Mouse (Mus musculus) thymus, adult 2 months (tissue): Measurements from ENCODE around the gene Tnf. TPM values are rescaled to one million over a fixed set of nuclear protein-coding genes. Genes with fewer than 3 reads are reported as not detected.

Experiments used
- DNase-seq: peaks from one replicate; pipeline ENCODE4 v3.0.0; 2021
- H3K27ac ChIP-seq: fragments of 200-500 bp; 2 replicates; pipeline ENCODE4 v1.5.1; 2012; ENCODE audit warnings: low read length, control low read depth; ENCODE audit not compliant: control insufficient read depth, insufficient read depth
- H3K27me3 ChIP-seq: fragments of 200-500 bp; 2 replicates; pipeline ENCODE4 v1.6.1; 2012; ENCODE audit warnings: mild to moderate bottlenecking, low read length, moderate library complexity, mixed read lengths; ENCODE audit not compliant: control insufficient read depth, insufficient read depth
- H3K36me3 ChIP-seq: fragments of 200-500 bp; 2 replicates; pipeline ENCODE4 v1.6.1; 2012; ENCODE audit warnings: mild to moderate bottlenecking, low read length, moderate library complexity; ENCODE audit not compliant: control insufficient read depth, insufficient read depth
- H3K4me1 ChIP-seq: fragments of 200-500 bp; replicated peaks from 2 replicates; pipeline ENCODE4 v1.6.1; 2012; ENCODE audit warnings: low read length; ENCODE audit not compliant: control insufficient read depth, insufficient read depth
- H3K4me3 ChIP-seq: fragments of 200-500 bp; 2 replicates; pipeline ENCODE4 v1.5.1; 2012; ENCODE audit warnings: mild to moderate bottlenecking, low read length, control low read depth, moderate library complexity; ENCODE audit not compliant: control insufficient read depth, insufficient read depth
- CTCF ChIP-seq: fragments of 200-500 bp; IDR thresholded peaks from 2 replicates; pipeline ENCODE4 v1.5.1; 2012; ENCODE audit warnings: mild to moderate bottlenecking, control low read depth, low read length, moderate library complexity, borderline replicate concordance; ENCODE audit not compliant: control insufficient read depth, poor library complexity, insufficient read depth; ENCODE audit errors: extremely low read depth
- POLR2A ChIP-seq: fragments of 200-500 bp; IDR thresholded peaks from 2 replicates; pipeline ENCODE4 v1.6.1; 2012; ENCODE audit warnings: mild to moderate bottlenecking, low read length, control low read depth, moderate library complexity; ENCODE audit not compliant: control insufficient read depth, poor library complexity, insufficient read depth; ENCODE audit errors: extremely low read depth
- WGBS: fragments of 180-500 bp; shearing (Covaris S2); methylation state at CpG from one replicate; pipeline ENCODE4 v1.1.7; 2018; 5-methylcytosine and 5-hydroxymethylcytosine counted together
- polyA plus RNA-seq: library from polyadenylated mRNA; depleted of rRNA; stranded (reverse); fragments of >200 nt; gene quantifications from 2 replicates; pipeline ENCODE4 v1.2.3, GENCODE M21; 2012

Gene Tnf
- polyA plus RNA-seq, 1 experiment = 11.4 TPM

DNA sequence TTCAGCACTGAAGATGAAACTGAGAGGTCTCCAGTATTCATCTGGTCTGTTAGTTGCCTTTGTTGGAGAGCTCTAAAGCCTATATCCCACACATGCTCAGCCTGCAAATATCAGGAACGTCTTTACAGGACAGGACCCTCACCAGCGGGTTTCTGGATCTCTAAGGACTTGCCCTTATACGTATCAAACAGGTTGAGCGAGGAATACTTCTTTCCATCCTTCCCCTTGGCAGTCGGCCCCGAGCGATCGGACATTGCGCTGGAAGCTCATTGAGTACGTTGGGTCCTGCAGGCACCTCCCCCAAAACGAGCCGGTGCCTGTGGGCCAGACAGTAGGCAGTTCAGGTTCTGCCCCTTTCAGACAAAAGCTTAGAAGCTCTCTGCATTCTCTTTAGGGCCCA, 39.1 kb downstream of the Tnf start:
- 56% methylated on average over 12 of the region's 12 CpGs for WGBS
- H3K36me3 ChIP-seq = peaks cover 41% of the 10 kb centered on the region
- no peak for DNase-seq
- H3K27me3 ChIP-seq = no peaks in the 10 kb centered on the region
- no peak overlapping the region for H3K4me3 ChIP-seq
- H3K27ac ChIP-seq = no peak overlapping the region
- no peak for TF ChIP-seq CTCF
- TF ChIP-seq POLR2A = no peak
- H3K4me1 ChIP-seq = peaks cover 14% of the 10 kb centered on the region

DNA sequence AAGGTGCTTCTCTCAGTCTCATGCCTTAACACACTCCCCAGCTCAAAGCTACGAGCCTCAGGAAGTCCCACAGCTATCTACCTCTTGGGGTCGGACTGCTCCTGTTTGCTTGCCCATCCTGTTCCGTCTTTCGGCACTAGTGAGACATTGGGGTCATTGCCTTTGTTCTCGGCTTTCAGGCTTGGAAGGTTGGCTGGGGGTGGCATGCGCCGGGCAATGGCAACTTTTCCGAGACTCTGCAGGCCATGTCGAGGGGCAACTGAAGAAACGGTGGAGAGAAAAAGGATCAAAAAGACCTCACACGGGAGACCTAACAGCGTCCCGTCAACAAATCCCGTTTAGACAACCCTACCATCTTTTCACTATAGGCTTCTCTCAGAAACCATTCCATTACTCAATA, 39.7 kb downstream of the Tnf start:
- no peak for DNase-seq
- 92% methylated on average over 14 of the region's 14 CpGs for WGBS
- Histone ChIP-seq H3K27me3 (no peaks in the 10 kb centered on the region), H3K4me1 (peaks cover 14% of the 10 kb centered on the region), H3K4me3 (no peak overlapping the region), H3K27ac (no peak overlapping the region), H3K36me3 (peaks cover 47% of the 10 kb centered on the region)
- TF ChIP-seq CTCF (no peak), POLR2A (no peak)

DNA sequence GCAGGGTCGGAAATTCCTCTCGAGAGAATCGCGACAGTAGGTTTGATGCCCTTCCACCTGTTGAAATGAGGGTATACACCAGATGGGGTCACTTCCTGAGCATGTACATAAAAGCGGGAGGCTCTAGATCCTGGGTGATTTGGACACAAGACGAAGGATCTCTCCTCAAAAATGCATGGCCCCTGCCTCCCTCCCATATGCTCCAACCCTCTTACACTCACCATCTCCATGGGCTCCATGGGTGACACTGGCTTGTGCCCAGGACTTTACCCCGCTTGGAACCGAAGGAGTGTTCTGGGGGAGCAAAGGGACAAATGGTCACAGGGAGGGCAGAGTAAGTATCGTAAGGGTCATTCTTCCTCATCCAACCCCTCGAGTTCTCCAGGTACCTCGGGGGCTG, 40.4 kb downstream of the Tnf start:
- 91% methylated on average over 11 of the region's 11 CpGs for WGBS
- no peak overlapping the region for H3K4me3 ChIP-seq
- H3K36me3 ChIP-seq = peaks cover 54% of the 10 kb centered on the region

DNA sequence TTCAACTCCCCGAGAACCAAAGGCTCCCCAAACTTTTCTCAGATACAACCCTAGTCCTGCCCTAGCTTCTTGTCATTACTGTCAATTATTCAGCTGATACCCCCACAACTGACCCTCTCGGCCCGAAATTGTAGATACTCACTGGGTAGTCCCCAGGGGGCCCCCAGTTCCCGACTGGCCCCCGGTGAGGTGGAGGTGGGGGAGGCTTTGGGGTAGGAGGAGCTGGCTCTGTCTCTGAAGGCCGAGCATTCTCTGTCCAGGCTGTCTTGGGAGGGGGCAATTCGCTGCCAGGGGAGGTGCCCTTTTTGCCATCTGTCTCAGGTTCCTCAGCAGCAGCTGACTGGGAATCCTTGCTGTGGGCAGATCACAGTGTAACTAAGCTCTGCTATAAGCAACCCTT, 42.2 kb downstream of the Tnf start:
- Histone ChIP-seq H3K4me1 (peaks cover 8% of the 10 kb centered on the region), H3K4me3 (no peak overlapping the region), H3K27ac (no peak overlapping the region), H3K36me3 (peaks cover 71% of the 10 kb centered on the region), H3K27me3 (no peaks in the 10 kb centered on the region)
- WGBS = 95% methylated on average over 7 of the region's 7 CpGs
- no peak for DNase-seq
- TF ChIP-seq CTCF (no peak), POLR2A (no peak)

More for the DNA sequence above, 40.4 kb downstream of the Tnf start:
- H3K27me3 ChIP-seq = no peaks in the 10 kb centered on the region
- no peak overlapping the region for H3K27ac ChIP-seq
- DNase-seq = no peak
- H3K4me1 ChIP-seq = peaks cover 12% of the 10 kb centered on the region
- TF ChIP-seq POLR2A (no peak), CTCF (no peak)

DNA sequence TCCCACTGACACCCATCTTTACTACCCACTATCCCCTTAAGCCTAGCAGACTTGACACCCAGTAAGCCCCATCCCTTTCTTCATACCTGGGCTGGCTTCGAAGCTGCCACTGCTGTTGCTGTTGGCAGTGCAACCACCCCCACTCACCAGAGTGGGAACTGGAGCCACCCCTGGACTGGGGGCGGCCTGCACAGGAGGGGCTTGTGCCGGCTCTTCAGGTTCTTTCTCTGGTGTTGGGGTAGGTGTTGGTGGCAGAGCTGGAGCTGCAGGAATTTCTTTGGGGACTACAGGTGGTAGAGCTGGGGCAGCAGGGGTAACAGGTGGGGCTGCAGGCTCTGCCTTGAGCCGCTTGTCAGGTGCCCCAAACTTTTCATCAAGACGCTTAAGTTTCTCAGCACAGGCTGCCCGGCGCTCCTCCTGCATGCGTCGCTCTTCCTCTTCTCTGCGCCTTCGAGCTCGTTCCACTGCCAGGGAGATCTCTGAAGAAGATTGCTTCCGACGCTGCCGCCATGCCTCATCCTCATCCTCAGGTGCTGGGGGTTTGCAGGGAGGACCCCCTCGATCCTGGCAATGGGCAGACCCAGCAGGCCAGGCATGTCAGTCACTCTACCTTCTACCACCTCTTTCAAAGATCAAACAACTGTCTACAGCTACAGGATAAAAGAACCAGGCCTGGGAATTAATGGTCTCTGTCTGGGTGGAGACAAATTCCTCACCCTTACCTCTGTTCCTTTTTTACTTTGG, 42.8 kb downstream of the Tnf start:
- Histone ChIP-seq H3K4me1 (peaks cover 8% of the 10 kb centered on the region), H3K36me3 (peaks cover 78% of the 10 kb centered on the region), H3K27ac (no peak overlapping the region), H3K4me3 (no peak overlapping the region), H3K27me3 (no peaks in the 10 kb centered on the region)
- no peak for DNase-seq
- no peak for TF ChIP-seq CTCF
- no peak for TF ChIP-seq POLR2A
- 97% methylated on average over 16 of the region's 16 CpGs for WGBS

DNA sequence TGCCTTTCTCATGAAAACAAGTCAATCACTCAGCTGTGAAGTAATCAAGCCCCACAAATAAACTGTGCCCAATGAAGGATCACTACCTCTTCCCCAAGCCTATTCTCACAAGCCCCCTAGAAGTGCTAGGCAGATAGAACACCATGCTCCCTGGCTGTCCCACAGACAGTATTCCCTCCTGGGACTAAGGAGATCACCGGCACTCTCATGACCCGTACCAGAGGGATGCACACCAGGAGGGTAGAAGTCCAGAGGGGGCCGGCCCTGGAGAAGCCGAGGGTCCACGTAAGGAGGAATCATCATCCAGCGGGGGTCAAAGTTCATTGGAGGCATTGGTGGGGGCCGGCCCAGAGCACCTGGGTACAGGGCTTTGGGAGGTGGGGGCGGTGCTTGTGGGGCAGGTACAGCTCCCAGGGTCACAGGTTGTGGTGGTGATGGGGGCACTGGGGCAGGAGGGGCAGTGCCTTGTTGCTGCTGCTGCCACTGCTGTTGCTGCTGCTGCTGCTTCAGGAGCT, 44.1 kb downstream of the Tnf start:
- 98% methylated on average over 8 of the region's 8 CpGs for WGBS
- Histone ChIP-seq H3K36me3 (peaks cover 91% of the 10 kb centered on the region), H3K4me1 (peaks cover 1% of the 10 kb centered on the region), H3K4me3 (no peak overlapping the region), H3K27me3 (no peaks in the 10 kb centered on the region), H3K27ac (no peak overlapping the region)
- TF ChIP-seq CTCF (no peak), POLR2A (no peak)
- no peak for DNase-seq
